Mouse (Mus musculus) T-helper 17 cell (primary cell): ENCODE data around the gene Supt16.

ENCODE experiments used
- in situ Hi-C, 2 experiments: fragments of 300-600 bp; cut with MboI, MseI; formaldehyde crosslinking; loops; 1 replicate in 1 of 2; 2 replicates in 1 of 2; pipeline ENCODE4 v1.15.1; 2025; ENCODE audit warnings: high pct_unique_total_duplicates in 2 of 2

Supt16 gene

GRCm38 (mm10) chr14:52197156-52197878 is at the start of gene Supt16:
Gene Supt16, minus strand, starts transcription at chr14:52197416.
- in situ Hi-C loops, result no loop called here

DNA sequence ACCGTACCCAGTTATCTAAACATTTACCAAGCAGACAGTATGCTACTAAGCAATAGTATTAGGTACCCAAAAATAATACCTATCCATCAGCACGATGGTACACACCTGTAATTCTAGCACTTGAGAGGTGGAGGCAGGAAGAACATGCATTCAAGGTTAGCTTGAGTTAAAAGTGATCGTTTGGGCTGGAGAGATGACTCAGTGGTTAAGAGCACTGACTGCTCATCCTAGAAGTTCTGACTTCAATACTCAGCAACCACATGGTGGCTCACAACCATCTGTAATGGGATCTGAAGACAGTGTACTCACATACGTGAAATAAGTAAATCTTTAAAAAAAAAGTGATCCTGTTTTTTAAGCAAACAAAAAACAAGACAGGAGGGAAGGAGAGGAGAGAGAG is 48.9 kb upstream of the Supt16 start:
- in situ Hi-C loops, result no loop called here

- in situ Hi-C loops, result no loop called here
Observed at GRCm38 (mm10) chr14:52244690-52245042, 47.5 kb upstream of the Supt16 start.

DNA sequence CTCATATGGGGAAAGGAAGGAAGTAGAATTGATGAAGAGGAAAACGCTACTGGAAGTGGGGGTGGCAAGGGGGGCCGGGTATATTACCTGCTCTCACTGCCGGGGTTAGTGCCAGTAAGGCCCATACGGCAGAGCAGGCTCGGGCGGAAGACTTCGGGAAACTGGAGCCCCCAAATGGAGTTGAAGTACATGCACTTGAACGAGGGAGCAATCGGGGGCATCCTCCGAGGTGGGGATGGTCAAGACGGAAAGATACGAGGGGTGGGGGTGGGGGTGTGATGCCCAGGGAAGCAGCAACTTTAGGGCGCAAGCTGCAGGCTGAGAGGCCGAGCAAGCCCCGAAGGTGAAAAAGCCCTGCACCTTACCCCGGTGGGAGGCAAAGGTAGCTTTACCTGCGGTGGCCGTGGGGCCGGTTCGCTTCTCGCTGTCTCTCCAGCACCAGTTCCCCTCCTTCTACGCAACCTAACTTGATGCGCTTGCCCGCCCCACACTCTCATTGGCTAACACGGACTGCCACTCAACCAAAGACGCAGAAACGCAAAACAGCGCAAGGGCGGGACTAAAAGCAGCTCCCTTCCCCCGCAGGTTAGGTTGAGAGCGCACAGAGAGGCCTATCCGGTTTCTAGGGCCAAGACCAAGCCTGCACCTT is 46.9 kb upstream of the Supt16 start:
- in situ Hi-C loops, result no loop called here

DNA sequence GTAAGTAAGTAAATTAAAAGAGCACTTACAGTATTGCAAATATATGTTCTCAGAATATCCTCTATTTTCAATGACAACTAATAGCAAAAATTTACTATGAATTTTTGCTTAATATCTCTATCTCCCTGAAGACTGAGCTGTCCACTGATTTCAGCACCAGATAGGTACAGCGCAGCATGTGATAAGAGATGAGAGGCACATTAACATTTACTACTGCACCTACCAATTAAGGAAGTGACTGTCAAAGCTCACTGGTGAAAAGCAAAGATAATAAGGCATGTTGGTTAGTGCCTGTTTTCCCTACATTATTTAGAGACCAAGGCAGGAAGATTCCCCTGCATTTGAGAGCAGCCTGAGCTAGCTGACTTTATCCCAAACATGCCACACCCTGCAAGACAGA is 39.0 kb upstream of the Supt16 start:
- in situ Hi-C loops, result no loop called here

DNA sequence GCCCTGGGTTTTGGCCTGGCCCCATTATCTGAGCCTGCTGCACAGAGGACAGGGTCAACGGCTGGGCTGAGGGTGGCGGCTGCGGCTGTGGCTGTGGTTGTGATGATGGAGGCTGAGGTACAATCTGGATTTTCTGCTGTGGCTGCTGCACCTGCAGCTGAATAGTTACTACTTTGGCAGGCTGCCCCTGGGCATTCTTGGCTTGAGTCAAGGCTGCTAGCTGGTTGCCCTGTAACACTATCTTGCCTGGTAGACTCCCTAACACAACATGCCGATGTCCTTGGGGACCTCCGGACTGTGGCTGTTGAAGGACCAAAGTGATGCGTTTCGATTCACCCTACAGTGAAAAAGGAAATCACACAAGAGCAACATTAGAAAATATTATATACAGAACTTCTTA is 37.9 kb upstream of the Supt16 start:
- in situ Hi-C loops, result no loop called here

- in situ Hi-C loops, result no loop called here
Observed at GRCm38 (mm10) chr14:52232249-52232648, 35.0 kb upstream of the Supt16 start.

DNA sequence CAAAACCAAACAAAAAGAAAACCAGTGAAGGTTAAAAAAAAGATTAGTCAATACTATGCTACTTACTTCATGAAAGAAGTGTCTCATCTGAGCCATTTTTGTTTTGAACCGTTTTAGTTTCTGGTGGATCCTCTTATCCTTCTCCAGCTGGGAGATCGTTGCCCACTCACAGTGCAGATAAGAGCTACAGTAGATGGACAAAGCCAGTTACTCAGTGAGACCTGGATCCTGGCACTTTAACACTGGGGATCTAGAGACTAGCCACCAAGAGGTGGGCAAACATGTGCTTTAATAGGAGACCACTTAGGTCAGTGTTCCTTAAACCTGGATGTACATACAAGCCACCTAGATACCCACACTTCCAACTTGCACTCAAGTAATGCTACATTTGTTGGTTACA is 28.8 kb upstream of the Supt16 start:
- in situ Hi-C loops, result no loop called here

DNA sequence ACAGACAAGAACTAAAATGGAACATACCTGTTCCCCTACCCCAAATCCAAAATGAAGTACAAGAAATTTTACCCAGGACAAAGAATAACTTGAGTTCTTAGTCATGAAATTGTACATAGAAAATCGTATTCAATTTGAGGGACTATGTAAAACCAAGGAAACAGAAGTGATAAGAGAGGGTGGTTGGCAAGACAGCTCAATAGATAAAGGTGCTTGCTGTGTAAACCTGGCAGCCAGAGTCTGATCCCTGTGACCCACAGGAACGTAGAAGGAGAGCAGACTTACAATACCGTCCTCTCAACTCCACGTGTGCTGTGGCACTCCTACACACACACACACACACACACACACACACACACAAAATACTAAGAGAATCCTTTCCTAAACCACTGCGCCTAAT is 20.0 kb upstream of the Supt16 start:
- in situ Hi-C loops, result no loop called here

DNA sequence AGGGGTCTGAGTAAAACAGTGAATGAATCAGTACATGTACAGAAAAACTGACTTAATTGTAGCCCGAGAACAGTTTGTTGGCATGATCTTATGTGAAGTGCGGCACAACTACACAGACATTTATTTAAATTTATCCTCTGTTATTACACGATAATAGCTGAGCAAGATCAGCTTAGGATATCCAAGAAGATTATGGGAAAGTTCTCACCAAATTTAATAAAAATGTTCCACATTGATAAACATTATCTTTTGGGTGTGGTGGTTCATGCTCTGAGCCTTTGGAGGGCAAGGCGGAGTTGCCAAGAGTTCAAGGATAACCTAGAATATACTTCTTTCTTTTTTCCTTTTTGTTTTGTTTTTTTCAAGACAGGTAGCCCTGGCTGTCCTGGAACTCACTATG is 2.2 kb upstream of the Supt16 start:
- in situ Hi-C loops, result no loop called here

- in situ Hi-C loops, result no loop called here
Observed at GRCm38 (mm10) chr14:52198141-52198540, 925 bp upstream of the Supt16 start.

- in situ Hi-C loops, result no loop called here
Observed at GRCm38 (mm10) chr14:52196230-52197155, 723 bp downstream of the Supt16 start.

DNA sequence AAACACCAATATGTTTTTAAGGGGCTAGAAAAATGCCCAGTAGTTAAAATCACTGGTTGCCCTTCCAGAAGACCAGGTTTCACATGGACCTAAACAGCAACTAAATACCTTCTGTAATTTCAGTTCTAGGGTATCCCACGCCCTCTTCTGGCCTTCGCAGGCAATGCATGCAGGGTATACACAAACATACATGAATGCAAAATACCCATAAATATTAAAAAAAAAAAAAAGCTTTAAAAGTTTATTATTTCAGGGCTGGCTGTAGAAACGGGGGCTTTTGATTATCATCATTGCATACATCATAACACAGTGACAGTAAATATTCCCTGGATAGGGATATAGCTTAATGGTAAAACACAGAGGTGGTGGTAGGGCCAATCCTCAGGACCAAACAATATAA is 1.5 kb downstream of the Supt16 start:
- in situ Hi-C loops, result no loop called here

GRCm38 (mm10) chr14:52190740-52191359 is 6.4 kb downstream of the Supt16 start:
- in situ Hi-C loops, result no loop called here

GRCm38 (mm10) chr14:52189519-52189918 is 7.7 kb downstream of the Supt16 start:
- in situ Hi-C loops, result no loop called here

DNA sequence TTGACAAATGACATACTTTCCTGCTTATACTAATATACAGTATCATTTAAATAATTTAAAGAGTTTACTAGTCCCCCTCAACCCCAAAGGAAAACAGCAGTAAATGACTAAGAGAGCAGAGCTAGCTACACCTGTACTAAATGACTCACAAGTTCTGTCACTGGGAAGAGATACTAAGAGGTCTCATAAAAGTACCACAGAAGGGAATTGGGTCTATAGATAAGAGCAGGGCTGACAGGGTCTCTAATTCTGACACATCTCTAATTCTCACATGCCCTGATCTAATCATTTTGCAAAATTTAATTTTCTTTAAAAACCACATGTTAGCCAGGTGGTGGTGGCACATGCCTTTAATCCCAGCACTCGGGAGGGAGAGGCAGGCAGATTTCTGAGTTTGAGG is 8.4 kb downstream of the Supt16 start:
- in situ Hi-C loops, result no loop called here

- in situ Hi-C loops, result no loop called here
Observed at GRCm38 (mm10) chr14:52166571-52166970, 30.6 kb downstream of the Supt16 start.

DNA sequence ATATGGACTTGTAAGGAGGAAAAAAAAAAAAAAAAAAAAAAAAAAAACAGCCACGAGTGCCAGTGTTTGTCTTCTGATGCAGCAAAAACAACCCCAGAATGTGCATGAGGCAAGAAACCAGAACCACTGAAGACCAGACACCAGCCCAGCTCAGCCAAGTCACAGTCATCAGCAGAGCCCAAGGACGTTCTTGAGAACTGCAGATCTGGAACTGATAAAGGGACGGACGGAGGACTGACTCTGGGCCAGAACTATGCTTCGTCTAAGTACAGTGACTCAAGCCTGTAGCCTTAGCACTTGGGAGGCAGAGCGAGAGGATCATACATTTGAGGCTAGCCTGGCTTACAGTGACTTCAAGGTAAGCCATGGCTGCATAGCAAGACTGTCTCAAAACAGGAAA is 36.3 kb downstream of the Supt16 start:
- in situ Hi-C loops, result loop anchor here (5.0 kb wide), 2 partner anchors 39 to 51 kb away; no protein-coding TSS in a partner anchor

DNA sequence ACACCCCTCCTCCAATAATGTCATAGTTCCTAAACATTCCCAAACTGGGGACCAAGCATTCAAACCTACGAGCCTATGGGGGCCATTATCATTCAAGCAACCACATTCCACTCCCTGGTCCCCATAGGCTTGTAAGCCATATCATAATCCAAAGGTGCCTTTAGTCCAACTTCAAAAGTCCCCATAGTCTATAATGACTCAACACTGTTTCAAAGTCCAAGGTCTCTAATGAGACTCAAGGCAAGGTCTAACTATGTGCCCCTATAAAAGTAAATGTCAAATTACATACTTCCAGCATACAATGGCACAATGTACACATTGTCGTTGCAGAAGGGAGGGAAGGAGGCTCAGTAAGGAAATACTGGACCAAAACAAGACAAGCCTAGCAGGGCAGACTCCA is 42.2 kb downstream of the Supt16 start:
- in situ Hi-C loops, result no loop called here

GRCm38 (mm10) chr14:52152613-52153012 is 44.6 kb downstream of the Supt16 start:
- in situ Hi-C loops, result no loop called here

GRCm38 (mm10) chr14:52152179-52152578 is 45.0 kb downstream of the Supt16 start:
- in situ Hi-C loops, result no loop called here

- in situ Hi-C loops, result loop anchor here in 1 of 2 experiments (25.0 kb wide), 1 partner anchor 412 kb away; no protein-coding TSS in a partner anchor
Observed at GRCm38 (mm10) chr14:52149888-52150287, 47.3 kb downstream of the Supt16 start.
